Mouse (Mus musculus): ENCODE measurements around the gene Samsn1. TPM values are rescaled to one million over a fixed set of nuclear protein-coding genes. Genes with fewer than 3 reads are reported as not detected.
A peak's percentile ranks its signal among the peaks of the same experiment; 100 is the strongest.

The Samsn1 gene
- total and polyA plus RNA-seq, 3 experiments, result 5.7 to 453 (median 257) TPM

DNA sequence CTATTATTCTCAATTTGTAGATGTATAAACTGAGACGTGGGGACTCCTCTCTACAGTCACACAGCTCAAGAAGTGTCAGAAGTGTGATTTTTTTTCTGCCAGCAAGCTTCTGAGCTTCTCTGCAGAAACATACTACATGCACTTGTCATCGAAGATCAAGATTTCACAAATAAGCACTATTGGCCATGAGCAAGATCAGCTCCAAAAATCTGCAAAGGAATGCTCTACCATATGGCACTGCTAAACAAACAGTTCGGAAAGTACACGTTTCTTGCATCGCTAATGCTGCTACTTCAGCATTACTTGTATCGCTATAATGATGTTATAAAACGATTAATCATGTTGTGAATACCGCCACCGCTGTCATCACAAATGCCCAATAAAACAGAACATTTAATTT lies 22.0 kb downstream of the Samsn1 start:
- no peaks in the 10 kb centered on the region for H3K36me3 ChIP-seq (replicated peaks)
- H3K4me3 ChIP-seq (ENCODE audit: low read depth, low read length), result no peak overlapping the region
- H3K4me1 ChIP-seq (ENCODE audit: insufficient read depth, low read depth, low read length), result peaks cover 54% of the 10 kb centered on the region
- no peaks in the 10 kb centered on the region for H3K9me3 ChIP-seq (replicated peaks)
- DNase-seq (ENCODE audit: low spot score), result no peak
- no peak for ATAC-seq (ENCODE audit: extremely low read depth, insufficient number of reproducible peaks, low FRiP score, poor library complexity, severe bottlenecking)
- TF ChIP-seq GATA1 (IDR thresholded peaks at IDR 0.05; ENCODE audit: borderline replicate concordance, low read length), result no peak
- no peak for TF ChIP-seq GATA2 (IDR thresholded peaks at IDR 0.05; ENCODE audit: borderline replicate concordance, low read depth, low read length)
- no peak for TF ChIP-seq CTCF (IDR thresholded peaks at IDR 0.05; ENCODE audit: low read depth, low read length)
- TF ChIP-seq TAL1 (conservative IDR thresholded peaks at IDR 0.05; ENCODE audit: low read depth, low read length), result no peak
- TF ChIP-seq POLR2AphosphoS5 (IDR thresholded peaks at IDR 0.05; ENCODE audit: insufficient replicate concordance, low read depth, low read length), result no peak
- H3K27me3 ChIP-seq (ENCODE audit: insufficient read depth, low read length), result no peaks in the 10 kb centered on the region

DNA sequence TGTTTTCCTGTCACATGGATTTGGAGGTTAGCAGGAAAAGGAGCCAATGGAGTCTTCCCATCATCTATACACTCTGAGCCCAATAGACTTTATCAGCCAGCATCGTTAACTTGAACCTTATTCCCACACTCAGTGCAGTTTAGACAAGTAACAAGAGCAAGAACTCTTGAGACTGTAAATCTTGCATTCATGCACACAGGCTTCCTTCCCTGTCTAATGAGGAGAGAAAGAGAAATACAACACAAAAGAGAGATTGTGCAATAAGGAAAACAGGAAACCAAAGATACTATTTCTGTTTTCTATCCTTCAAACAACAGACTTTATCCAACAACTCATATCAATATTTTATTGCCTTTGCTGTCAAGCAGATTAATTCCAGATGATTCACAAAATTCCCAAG lies 31.9 kb downstream of the Samsn1 start:
- ATAC-seq (ENCODE audit: extremely low read depth, insufficient number of reproducible peaks, low FRiP score, poor library complexity, severe bottlenecking) (no peak), DNase-seq (ENCODE audit: low spot score) (no peak)
- H3K36me3 ChIP-seq (replicated peaks), result no peaks in the 10 kb centered on the region
- H3K9me3 ChIP-seq (replicated peaks), result no peaks in the 10 kb centered on the region; the same call in 1 of the 2 replicates
- TF ChIP-seq CTCF (IDR thresholded peaks at IDR 0.05; ENCODE audit: low read depth, low read length), result no peak
- no peak for TF ChIP-seq GATA1 (IDR thresholded peaks at IDR 0.05; ENCODE audit: borderline replicate concordance, low read length)
- TF ChIP-seq GATA2 (IDR thresholded peaks at IDR 0.05; ENCODE audit: borderline replicate concordance, low read depth, low read length), result no peak
- no peak for TF ChIP-seq TAL1 (conservative IDR thresholded peaks at IDR 0.05; ENCODE audit: low read depth, low read length)
- no peak for TF ChIP-seq POLR2AphosphoS5 (IDR thresholded peaks at IDR 0.05; ENCODE audit: insufficient replicate concordance, low read depth, low read length)
- peaks cover 9% of the 10 kb centered on the region for H3K4me1 ChIP-seq (ENCODE audit: insufficient read depth, low read depth, low read length)
- no peak overlapping the region for H3K4me3 ChIP-seq (ENCODE audit: low read depth, low read length)
- H3K27me3 ChIP-seq (ENCODE audit: insufficient read depth, low read length), result no peaks in the 10 kb centered on the region

DNA sequence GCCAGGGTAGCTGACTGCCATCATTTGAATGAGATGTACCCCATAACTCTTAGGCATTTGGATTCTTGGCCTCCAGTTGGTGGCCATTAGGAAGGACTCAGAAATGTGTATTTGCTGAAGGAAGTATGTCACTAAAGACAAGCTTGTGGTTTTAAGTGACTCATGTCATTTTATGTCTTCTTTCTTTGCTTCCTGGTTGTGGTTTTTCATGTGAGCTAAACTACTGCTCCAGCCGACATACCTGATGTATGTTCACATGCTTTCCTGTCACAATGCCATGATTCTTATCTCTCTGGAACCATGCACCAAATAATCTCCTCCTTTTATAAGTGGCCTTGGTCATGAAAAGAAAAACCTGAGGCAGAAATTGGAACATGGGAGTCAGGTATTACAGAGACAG lies 38.2 kb downstream of the Samsn1 start:
- Histone ChIP-seq H3K9me3 (replicated peaks) (no peaks in the 10 kb centered on the region; the same call in 1 of the 2 replicates), H3K36me3 (replicated peaks) (no peaks in the 10 kb centered on the region), H3K4me3 (ENCODE audit: low read depth, low read length) (no peak overlapping the region), H3K4me1 (ENCODE audit: insufficient read depth, low read depth, low read length) (peaks cover 33% of the 10 kb centered on the region), H3K27me3 (ENCODE audit: insufficient read depth, low read length) (no peaks in the 10 kb centered on the region)
- DNase-seq (ENCODE audit: low spot score) (no peak), ATAC-seq (ENCODE audit: extremely low read depth, insufficient number of reproducible peaks, low FRiP score, poor library complexity, severe bottlenecking) (peak; percentile 40; the same call in 1 of the 2 replicates)
- TF ChIP-seq TAL1 (conservative IDR thresholded peaks at IDR 0.05; ENCODE audit: low read depth, low read length) (no peak), CTCF (IDR thresholded peaks at IDR 0.05; ENCODE audit: low read depth, low read length) (no peak), GATA2 (IDR thresholded peaks at IDR 0.05; ENCODE audit: borderline replicate concordance, low read depth, low read length) (no peak), GATA1 (IDR thresholded peaks at IDR 0.05; ENCODE audit: borderline replicate concordance, low read length) (no peak), POLR2AphosphoS5 (IDR thresholded peaks at IDR 0.05; ENCODE audit: insufficient replicate concordance, low read depth, low read length) (no peak)

DNA sequence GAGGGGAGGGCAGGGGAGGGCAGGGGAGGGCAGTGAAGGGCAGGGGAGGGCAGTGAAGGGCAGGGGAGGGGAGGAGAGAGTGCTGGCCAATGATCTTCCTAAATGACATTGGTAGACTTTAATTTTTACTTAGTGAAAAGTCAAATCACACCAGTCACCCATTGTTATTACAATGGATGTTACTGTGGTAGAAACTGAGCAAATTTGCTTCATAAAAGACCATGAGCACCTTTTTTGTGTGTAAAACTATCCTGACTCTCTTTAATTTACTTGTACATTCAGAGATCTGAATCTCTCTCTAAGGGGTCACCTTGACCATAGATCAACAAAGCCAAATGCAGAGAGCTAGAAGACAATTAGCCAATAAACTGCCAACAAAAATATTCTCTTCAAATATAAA lies 42.7 kb downstream of the Samsn1 start:
- H3K36me3 ChIP-seq (replicated peaks), result no peaks in the 10 kb centered on the region
- DNase-seq (ENCODE audit: low spot score), result no peak
- no peaks in the 10 kb centered on the region for H3K9me3 ChIP-seq (replicated peaks)
- no peak overlapping the region for H3K4me3 ChIP-seq (ENCODE audit: low read depth, low read length)
- peaks cover 36% of the 10 kb centered on the region for H3K4me1 ChIP-seq (ENCODE audit: insufficient read depth, low read depth, low read length)
- H3K27me3 ChIP-seq (ENCODE audit: insufficient read depth, low read length), result no peaks in the 10 kb centered on the region
- TF ChIP-seq CTCF (IDR thresholded peaks at IDR 0.05; ENCODE audit: low read depth, low read length) (no peak), TAL1 (conservative IDR thresholded peaks at IDR 0.05; ENCODE audit: low read depth, low read length) (no peak), GATA1 (IDR thresholded peaks at IDR 0.05; ENCODE audit: borderline replicate concordance, low read length) (no peak), GATA2 (IDR thresholded peaks at IDR 0.05; ENCODE audit: borderline replicate concordance, low read depth, low read length) (no peak)
- no peak for ATAC-seq (ENCODE audit: extremely low read depth, insufficient number of reproducible peaks, low FRiP score, poor library complexity, severe bottlenecking)

DNA sequence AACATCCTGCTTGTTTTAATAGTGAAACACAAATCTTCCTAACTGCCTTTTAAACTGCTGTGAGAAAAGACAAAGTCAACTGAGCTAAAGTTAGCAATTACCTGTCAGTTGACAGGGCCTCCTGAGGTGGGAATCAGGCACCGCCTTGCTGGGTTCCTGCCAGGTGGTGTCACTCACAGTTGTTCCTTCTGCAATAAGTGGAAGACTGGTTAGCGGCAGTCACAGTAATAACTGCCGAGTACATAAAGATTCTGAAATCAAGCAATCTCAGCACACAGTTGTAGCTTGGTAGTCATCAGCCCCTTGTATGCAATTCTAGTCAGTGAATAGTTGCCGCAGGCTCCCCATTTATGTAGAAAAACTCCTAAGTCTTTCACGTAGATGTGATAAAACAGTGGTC lies 44.3 kb downstream of the Samsn1 start:
- H3K36me3 ChIP-seq (replicated peaks), result no peaks in the 10 kb centered on the region
- DNase-seq (ENCODE audit: low spot score) (no peak), ATAC-seq (ENCODE audit: extremely low read depth, insufficient number of reproducible peaks, low FRiP score, poor library complexity, severe bottlenecking) (no peak)
- H3K9me3 ChIP-seq (replicated peaks), result no peaks in the 10 kb centered on the region
- no peak overlapping the region for H3K4me3 ChIP-seq (ENCODE audit: low read depth, low read length)
- TF ChIP-seq POLR2AphosphoS5 (IDR thresholded peaks at IDR 0.05; ENCODE audit: insufficient replicate concordance, low read depth, low read length) (no peak), CTCF (IDR thresholded peaks at IDR 0.05; ENCODE audit: low read depth, low read length) (no peak), GATA2 (IDR thresholded peaks at IDR 0.05; ENCODE audit: borderline replicate concordance, low read depth, low read length) (no peak), GATA1 (IDR thresholded peaks at IDR 0.05; ENCODE audit: borderline replicate concordance, low read length) (no peak), TAL1 (conservative IDR thresholded peaks at IDR 0.05; ENCODE audit: low read depth, low read length) (no peak)
- H3K27me3 ChIP-seq (ENCODE audit: insufficient read depth, low read length), result no peaks in the 10 kb centered on the region
- peaks cover 27% of the 10 kb centered on the region for H3K4me1 ChIP-seq (ENCODE audit: insufficient read depth, low read depth, low read length)

DNA sequence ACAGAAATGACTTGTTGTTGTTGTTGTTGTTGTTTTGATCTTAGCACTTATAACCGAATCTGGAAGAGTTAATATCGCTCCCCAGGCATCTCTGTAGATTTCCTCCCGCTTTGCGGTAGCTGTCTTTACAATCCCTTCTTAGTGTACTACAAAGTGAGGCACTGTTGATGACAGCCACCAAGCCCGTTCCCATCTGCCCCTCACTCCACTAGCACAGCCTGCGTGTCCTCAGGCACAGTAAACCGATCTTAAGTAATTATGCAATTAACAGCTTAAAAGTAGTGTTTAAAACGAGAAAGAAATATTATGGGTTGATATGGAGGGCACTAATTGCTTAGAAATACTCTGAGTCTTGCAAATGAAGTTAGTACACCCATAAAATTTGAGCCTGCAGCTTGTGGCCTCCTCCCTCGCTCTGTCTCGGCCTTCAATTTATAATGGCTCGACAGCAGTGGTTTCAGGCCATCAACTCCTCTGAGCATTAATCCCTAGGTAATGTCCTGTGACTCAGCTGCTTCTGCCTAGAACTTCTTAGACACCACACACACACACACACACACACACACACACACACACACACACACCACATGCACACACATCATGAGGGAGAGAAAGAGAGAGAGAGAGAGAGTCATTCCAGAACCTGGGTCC lies 46.3 kb downstream of the Samsn1 start:
- no peaks in the 10 kb centered on the region for H3K9me3 ChIP-seq (replicated peaks)

More for the DNA sequence above, 46.3 kb downstream of the Samsn1 start:
- TF ChIP-seq POLR2AphosphoS5 (IDR thresholded peaks at IDR 0.05; ENCODE audit: insufficient replicate concordance, low read depth, low read length) (no peak), CTCF (IDR thresholded peaks at IDR 0.05; ENCODE audit: low read depth, low read length) (no peak), GATA1 (IDR thresholded peaks at IDR 0.05; ENCODE audit: borderline replicate concordance, low read length) (no peak), TAL1 (conservative IDR thresholded peaks at IDR 0.05; ENCODE audit: low read depth, low read length) (no peak), GATA2 (IDR thresholded peaks at IDR 0.05; ENCODE audit: borderline replicate concordance, low read depth, low read length) (no peak)
- DNase-seq (ENCODE audit: low spot score), result no peak
- Histone ChIP-seq H3K27me3 (ENCODE audit: insufficient read depth, low read length) (no peaks in the 10 kb centered on the region), H3K4me1 (ENCODE audit: insufficient read depth, low read depth, low read length) (peaks cover 23% of the 10 kb centered on the region), H3K4me3 (ENCODE audit: low read depth, low read length) (no peak overlapping the region), H3K36me3 (replicated peaks) (no peaks in the 10 kb centered on the region)
- ATAC-seq (ENCODE audit: extremely low read depth, insufficient number of reproducible peaks, low FRiP score, poor library complexity, severe bottlenecking), result no peak
